42 mouse cellular contexts compared by ENCODE assay signal in the genomic region with DNA sequence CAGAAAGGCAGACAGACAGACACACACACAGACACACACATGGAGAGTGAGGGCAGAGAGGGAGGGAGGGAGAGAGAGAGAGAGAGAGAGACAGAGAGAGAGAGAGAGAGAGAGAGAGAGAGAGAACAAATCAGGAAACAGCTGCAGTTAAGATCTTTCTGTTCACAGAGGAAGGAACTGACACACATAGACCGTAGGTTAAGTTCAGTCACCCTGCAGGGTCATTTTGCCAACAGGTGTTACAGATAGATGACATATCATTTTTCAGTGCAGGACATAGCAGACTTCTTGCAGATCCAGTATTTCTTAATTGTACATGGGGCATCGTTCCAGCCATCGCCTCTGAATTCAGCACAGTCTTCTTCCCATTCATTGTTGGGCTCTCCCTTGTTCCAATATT. TPM values are rescaled to one million over a fixed set of nuclear protein-coding genes. Genes with fewer than 3 reads are reported as not detected.
"Had no signal": no experiment of that assay in that cellular context is flagged by ENCODE, and none has a peak within 500 bp of the region (broad histone marks: within the 10 kb centered on the region; RNA-seq: fewer than 3 reads in every experiment).

No protein-coding gene starts in this region.

- H3K36me3 ChIP-seq: limb, embryonic 10.5 days; limb, embryonic 12.5 days; limb, embryonic 13.5 days; limb, embryonic 15.5 days; liver, embryonic 12.5 days; liver, embryonic 13.5 days; liver, embryonic 15.5 days; lung, embryonic 15.5 days; midbrain, embryonic 10.5 days; midbrain, embryonic 12.5 days; midbrain, embryonic 13.5 days; midbrain, embryonic 15.5 days; neural tube, embryonic 12.5 days had no signal

- H3K4me3 ChIP-seq: limb, embryonic 10.5 days; limb, embryonic 12.5 days; limb, embryonic 13.5 days; limb, embryonic 15.5 days; liver, embryonic 12.5 days; liver, embryonic 13.5 days; liver, embryonic 15.5 days; lung, embryonic 15.5 days; megakaryocyte, embryonic 14.5 days; midbrain, embryonic 10.5 days; midbrain, embryonic 12.5 days; midbrain, embryonic 13.5 days; midbrain, embryonic 15.5 days; myocyte; neural tube, embryonic 12.5 days had no signal

- H3K9me3 ChIP-seq: limb, embryonic 13.5 days; limb, embryonic 15.5 days; liver, embryonic 13.5 days; liver, embryonic 15.5 days; lung, embryonic 15.5 days had no signal

- H3K27me3 ChIP-seq: limb, embryonic 12.5 days; limb, embryonic 13.5 days; limb, embryonic 15.5 days; liver, embryonic 12.5 days; liver, embryonic 13.5 days; liver, embryonic 15.5 days; lung, embryonic 15.5 days; megakaryocyte, embryonic 14.5 days; midbrain, embryonic 12.5 days; midbrain, embryonic 13.5 days; midbrain, embryonic 15.5 days; neural tube, embryonic 12.5 days had no signal

- H3K27ac ChIP-seq: limb, embryonic 10.5 days; limb, embryonic 12.5 days; limb, embryonic 13.5 days; limb, embryonic 15.5 days; liver, embryonic 12.5 days; liver, embryonic 13.5 days; liver, embryonic 14.5 days; liver, embryonic 15.5 days; lung, embryonic 15.5 days; macrophage; midbrain, embryonic 10.5 days; midbrain, embryonic 12.5 days; midbrain, embryonic 13.5 days; midbrain, embryonic 15.5 days; neural tube, embryonic 12.5 days had no signal

- ATAC-seq: liver, embryonic 12.5 days; liver, postnatal 0 days; lung, postnatal 0 days; midbrain, embryonic 13.5 days; midbrain, embryonic 15.5 days; midbrain, embryonic 16.5 days had no signal

- H3K4me2 ChIP-seq: limb, embryonic 12.5 days; limb, embryonic 13.5 days; limb, embryonic 15.5 days; liver, embryonic 11.5 days; liver, embryonic 12.5 days; liver, embryonic 13.5 days; liver, embryonic 15.5 days; lung, embryonic 14.5 days; lung, embryonic 15.5 days; midbrain, embryonic 11.5 days; midbrain, embryonic 12.5 days; midbrain, embryonic 13.5 days; midbrain, embryonic 15.5 days; neural tube, embryonic 12.5 days had no signal

- H3K4me1 ChIP-seq: limb, embryonic 10.5 days; limb, embryonic 12.5 days; limb, embryonic 13.5 days; limb, embryonic 15.5 days; liver, embryonic 12.5 days; liver, embryonic 13.5 days; liver, embryonic 15.5 days; lung, embryonic 15.5 days; megakaryocyte, embryonic 14.5 days; midbrain, embryonic 10.5 days; midbrain, embryonic 12.5 days; midbrain, embryonic 13.5 days; midbrain, embryonic 15.5 days; neural tube, embryonic 12.5 days had no signal

- DNase-seq: left cerebral cortex, postnatal 4 days; liver; liver, embryonic 13.5 days; liver, postnatal 0 days; lung, adult 18-20 months; lung, adult 2 months; lung, embryonic 14.5 days; lung, postnatal 10 days; lung, postnatal 14 days; lung, postnatal 36 days; lung, postnatal 4 days; midbrain, embryonic 14.5 days had no signal

- H3K9ac ChIP-seq: limb, embryonic 12.5 days; limb, embryonic 13.5 days; limb, embryonic 15.5 days; liver, embryonic 12.5 days; liver, embryonic 13.5 days; liver, embryonic 14.5 days; liver, embryonic 15.5 days; liver, postnatal 0 days; lung, embryonic 14.5 days; lung, embryonic 15.5 days; midbrain, embryonic 12.5 days; midbrain, embryonic 13.5 days; midbrain, embryonic 15.5 days; neural tube, embryonic 12.5 days had no signal

RNA-seq across cellular contexts. Expression of gene Cd209b, which starts 13.4 kb away (rescaled TPM):
- total RNA-seq: megakaryocyte progenitor cell, adult 5-6 weeks; megakaryocyte-erythroid progenitor cell, adult 5-6 weeks; monocyte, adult 5-6 weeks had no signal
- polyA plus RNA-seq: limb, embryonic 10.5 days; limb, embryonic 11.5 days; limb, embryonic 12.5 days; limb, embryonic 13.5 days; limb, embryonic 14.5 days; limb, embryonic 15.5 days; liver, embryonic 11.5 days; liver, embryonic 12.5 days; liver, embryonic 13.5 days; liver, embryonic 14.5 days; liver, embryonic 15.5 days; liver, postnatal 0 days; lung, embryonic 14.5 days; lung, embryonic 15.5 days; lung, embryonic 16.5 days; lung, postnatal 0 days; macrophage; midbrain, embryonic 10.5 days; midbrain, embryonic 11.5 days; midbrain, embryonic 12.5 days; midbrain, embryonic 13.5 days; midbrain, embryonic 14.5 days; midbrain, embryonic 15.5 days; midbrain, embryonic 16.5 days; myocyte; neural tube, embryonic 11.5 days; neural tube, embryonic 12.5 days had no signal

RNA-seq across cellular contexts. Expression of gene Cd209c, which starts 14.5 kb away (rescaled TPM):
- total RNA-seq: liver, adult 2 months; megakaryocyte progenitor cell, adult 5-6 weeks; megakaryocyte-erythroid progenitor cell, adult 5-6 weeks; midbrain, postnatal 0 days had no signal
- polyA plus RNA-seq: liver, adult 2 months; liver, embryonic 16.5 days; liver, postnatal 0 days; macrophage; myocyte had no signal
